Mouse (Mus musculus): ENCODE results near the gene Cep350.

GRCm38 (mm10) chr1:155809706-155810442 is 163.2 kb downstream of the Cep350 start:
- TF ChIP-seq CTCF (IDR thresholded peaks at IDR 0.05; ENCODE audit: low read depth): no peak
- no peak for TF ChIP-seq EP300 (optimal IDR thresholded peaks at IDR 0.05)
